Mouse (Mus musculus): ENCODE results near the gene Ddx10.
"Not testable (repeated sequence)": the region's sequence is repeated elsewhere in the genome, so short reads cannot be mapped to it uniquely, and the experiment has no call there.

Gene Ddx10

DNA sequence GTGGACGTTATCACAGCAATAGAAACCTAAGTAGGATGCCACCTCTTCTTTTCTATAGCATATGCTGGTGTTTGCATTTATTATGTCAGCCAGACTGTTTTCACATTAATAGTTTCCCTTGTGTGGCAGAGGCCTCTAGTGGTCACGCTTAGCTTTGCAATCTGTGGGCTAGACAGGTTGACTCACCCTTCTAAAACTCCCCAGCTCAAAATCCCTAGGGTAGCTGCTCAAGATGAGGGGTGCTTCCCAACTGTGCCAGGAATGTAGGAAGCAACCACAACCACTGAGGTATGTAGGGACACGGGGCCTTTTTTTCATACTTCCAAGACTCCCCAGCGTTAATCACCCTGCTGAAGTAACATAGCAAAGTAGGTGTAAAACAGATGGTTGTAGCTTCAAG, 103.6 kb downstream of the Ddx10 start:
- DNase-seq (ENCODE audit: low spot score in 2 of 2), result peak in 1 of 2 experiments; percentile 31

DNA sequence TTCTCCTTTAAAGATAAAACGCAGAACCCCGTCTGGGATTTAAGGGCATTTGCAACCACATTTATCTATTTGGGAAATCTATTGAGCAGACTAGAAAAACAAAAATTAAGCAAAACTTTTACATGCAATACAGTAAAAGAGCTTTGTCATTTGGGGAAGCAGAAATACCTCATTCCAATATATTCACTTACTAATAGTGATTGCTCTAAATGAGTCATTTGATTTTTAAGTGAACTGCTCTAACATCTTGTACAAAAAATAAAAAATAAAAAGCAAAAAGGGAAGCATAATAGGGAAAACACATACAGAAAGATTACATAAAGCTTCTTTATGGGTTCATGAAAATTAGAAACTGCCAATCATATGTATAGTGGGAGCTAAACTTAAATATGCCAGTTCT, 104.3 kb downstream of the Ddx10 start:
- DNase-seq (ENCODE audit: low spot score in 2 of 2), result no peak

DNA sequence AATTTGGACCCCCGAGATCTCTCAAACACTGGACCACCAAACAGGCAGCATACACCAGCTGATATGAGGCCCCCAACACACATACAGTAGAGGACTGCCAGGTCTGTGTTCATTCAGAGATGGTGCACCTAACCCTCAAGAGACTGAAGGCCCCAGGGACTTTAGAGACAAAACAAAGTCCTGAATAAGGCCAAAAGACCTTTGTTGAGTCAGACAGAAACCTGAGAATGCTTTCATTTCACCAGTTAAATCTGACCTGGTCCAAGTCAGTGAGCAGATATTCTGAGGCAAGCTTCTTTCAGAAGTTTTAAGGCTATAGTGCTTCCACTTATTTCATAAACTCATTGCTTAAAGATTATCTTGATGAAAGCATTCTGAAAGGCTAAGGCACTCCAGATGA, 105.4 kb downstream of the Ddx10 start:
- not testable (repeated sequence) for DNase-seq (ENCODE audit: low spot score in 2 of 2)

DNA sequence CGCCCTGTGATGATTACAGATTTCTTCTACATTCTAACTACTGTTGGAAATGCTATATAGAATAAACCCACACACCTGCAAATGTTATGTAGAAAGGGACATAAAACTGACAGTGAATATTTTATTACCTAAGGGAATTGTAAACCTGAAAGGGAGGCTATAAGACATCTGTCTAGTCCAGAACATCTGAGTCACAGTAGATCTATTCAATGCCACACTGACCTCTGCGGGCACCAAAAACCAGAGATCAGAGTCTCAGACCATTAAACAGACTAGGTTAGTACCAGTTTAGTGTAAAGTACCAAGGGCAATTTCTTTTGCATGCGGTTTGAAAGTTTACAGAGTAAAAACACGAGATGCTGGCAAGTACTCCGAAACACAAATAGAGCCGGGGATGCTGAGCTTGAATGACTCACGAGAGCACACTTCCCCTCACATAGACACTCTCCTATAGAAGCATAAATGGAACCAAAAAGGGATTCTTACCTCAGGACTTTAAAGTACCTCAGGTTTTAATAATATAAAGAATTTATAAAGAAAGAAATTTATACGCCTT, 107.2 kb downstream of the Ddx10 start:
- DNase-seq (ENCODE audit: low spot score in 2 of 2), result no peak

DNA sequence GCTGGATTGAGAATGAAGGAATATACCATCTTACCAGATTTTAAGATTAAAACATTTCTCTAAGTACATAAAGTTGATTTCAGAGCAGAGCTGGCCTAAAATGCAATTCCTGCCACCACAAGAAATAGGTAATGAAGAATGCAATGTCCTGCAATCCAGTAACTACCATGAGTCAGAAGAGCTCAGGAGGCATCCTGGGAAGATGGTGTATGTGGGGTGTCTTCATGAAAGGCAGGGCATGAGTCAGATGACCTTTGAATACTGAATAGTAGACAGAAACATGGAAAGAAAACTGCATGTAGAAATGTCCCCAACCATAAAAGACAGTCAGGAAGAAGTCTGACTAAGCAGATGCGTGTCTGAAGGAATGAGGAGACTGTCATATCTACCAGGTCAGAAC, 115.0 kb downstream of the Ddx10 start:
- DNase-seq (ENCODE audit: low spot score in 2 of 2), result no peak

DNA sequence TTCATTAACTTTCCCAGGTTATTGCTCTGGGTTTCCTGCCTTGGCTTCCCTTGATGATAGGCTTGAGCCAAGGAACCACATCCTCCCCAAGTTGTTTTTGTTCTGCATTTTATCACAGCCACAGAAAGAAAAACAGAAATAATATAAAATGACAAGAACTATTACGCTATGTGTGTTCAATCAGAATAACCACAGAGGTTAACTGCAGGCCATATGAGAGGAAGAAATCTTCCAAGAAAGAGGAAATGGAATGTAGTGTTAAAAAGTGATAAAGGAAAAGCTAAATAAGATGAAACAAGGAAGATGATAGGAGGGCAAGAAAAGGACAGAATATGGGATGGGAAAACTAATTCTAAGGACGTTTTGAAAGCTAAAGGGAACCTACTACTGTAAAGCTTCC, 117.4 kb downstream of the Ddx10 start:
- DNase-seq (ENCODE audit: low spot score in 2 of 2), result no peak

DNA sequence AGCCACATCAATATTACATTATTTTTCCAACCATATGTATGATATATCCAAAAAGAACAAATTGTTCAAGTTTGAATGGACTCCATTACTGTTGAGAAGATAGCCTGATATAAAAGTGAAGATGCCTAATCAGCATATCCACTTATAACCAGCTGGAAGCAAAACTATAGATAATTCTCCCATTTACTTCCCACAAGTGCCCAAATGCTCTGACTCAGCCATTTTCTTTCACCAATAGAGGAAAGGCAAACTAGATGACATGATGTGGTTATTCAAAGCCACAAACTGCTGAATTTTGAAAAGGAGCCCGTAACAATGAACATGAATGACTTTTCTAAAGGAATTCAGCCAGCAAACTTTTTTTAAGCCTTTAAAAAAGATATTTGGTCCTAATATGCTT, 146.8 kb downstream of the Ddx10 start:
- no peak for DNase-seq (ENCODE audit: low spot score in 2 of 2)

DNA sequence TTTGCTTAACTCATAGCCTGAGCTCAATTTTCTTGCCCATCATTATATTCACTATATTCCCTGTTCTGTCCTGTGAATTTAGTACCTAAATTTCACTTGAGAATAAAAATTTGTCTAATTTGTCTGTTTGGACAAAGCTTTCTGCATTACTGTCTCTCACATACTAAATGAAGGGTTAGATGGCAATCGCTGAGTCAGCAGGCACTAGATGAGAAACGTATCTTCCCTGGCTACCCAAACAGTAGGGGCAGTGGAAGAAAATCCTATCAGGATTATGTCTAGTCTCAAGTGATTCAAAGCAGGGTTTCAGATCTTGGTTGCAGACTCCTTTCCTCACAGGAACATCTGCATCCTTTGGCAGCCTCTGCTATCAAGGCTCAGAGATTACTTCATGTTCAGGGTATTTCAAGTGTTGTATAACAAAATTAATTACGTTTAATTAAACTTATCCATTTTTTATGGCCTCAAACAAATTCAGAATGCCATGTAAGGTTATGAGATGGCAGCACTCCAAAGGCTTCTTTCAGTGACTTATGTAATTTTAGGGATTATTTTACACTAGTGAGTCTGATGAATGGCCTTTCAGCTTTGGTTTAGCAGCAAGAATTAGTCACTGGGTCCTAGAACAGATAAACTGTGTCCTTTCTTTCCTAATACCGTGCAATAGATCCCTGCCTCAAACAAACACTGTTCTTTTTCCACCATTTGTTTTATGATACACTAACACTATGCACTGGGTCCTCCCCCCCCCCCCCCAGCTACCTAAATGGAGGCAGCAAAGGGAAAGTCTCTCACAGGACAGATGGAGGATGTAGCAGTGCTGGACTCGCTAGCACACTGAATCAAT, 152.3 kb downstream of the Ddx10 start:
- DNase-seq (ENCODE audit: low spot score in 2 of 2), result no peak

DNA sequence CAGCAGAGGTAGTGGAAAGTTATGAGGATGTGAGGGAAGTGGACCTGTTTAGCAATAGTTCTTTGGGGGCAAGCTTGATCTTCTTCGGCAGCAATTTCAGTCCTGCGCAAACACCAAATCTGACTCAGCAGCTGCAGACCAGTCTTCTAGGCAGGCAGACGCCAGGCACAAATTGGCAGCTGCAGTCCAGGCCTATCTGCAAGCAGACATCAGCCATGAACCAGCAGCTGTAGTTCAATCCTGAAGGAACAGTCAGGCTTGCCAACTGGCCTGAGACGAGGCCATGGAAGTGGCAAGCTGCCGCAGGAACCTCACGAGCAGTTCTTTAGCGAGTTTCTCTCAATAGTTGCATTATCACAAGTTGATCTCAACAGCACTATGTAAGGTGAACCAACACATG, 153.3 kb downstream of the Ddx10 start:
- no peak for DNase-seq (ENCODE audit: low spot score in 2 of 2)

DNA sequence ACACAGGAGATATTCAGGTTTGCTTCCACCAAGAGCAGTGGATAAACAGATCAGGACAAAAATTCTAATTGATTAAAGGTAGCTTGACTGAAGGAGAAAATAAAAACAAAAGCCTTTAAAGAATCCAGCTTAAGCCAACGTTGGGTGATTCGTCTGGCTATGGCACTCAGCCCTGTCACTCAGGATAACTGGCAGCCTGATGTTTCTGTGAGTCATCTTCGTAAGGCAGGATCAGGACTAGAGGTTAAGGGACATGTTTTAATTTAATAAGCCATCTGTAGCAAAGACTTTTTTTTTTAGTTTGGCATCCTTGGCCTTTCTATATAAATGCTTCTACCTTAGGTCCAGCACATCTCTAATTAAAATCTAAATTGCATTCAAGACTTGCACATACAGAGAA, 170.2 kb downstream of the Ddx10 start:
- no peak for DNase-seq (ENCODE audit: low spot score in 2 of 2)

DNA sequence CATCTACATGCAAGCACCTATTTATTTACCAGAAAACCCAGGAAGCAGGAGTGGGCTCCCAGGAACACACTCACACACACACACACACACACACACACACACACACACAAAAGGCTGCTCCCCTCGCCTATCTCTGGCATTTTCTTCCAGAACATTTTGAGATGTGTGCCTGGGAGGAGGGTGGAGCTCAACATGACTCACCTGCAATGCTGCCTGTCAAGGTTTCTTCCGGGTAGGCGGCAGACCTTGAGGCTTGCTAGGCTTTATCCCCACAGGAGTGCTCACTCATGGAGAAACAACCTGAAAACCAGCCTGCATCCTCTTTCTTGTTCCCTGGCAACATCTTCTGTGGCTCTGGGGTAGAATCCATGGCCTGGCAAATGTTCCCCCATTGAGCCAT, 171.9 kb downstream of the Ddx10 start:
- DNase-seq (ENCODE audit: low spot score in 2 of 2), result no peak

DNA sequence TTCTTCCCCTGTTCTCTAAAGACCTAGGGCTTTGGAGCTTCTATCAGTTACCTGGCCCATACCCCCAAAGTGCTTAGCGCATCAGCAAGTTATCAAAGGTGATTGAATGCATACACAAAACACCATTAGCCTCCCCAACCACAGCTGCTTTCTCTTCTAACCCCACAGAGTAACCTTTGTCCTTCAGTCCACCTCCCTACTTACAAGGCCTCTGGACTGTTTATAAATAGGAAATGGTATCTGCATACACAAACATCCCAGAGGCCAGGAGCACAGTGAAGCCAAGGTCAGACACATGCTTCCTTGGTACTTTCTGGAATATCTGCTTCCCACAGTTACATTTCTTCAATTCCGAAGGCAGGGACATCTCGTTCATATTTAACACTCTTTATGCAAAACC, 173.4 kb downstream of the Ddx10 start:
- DNase-seq (ENCODE audit: low spot score in 2 of 2), result no peak

DNA sequence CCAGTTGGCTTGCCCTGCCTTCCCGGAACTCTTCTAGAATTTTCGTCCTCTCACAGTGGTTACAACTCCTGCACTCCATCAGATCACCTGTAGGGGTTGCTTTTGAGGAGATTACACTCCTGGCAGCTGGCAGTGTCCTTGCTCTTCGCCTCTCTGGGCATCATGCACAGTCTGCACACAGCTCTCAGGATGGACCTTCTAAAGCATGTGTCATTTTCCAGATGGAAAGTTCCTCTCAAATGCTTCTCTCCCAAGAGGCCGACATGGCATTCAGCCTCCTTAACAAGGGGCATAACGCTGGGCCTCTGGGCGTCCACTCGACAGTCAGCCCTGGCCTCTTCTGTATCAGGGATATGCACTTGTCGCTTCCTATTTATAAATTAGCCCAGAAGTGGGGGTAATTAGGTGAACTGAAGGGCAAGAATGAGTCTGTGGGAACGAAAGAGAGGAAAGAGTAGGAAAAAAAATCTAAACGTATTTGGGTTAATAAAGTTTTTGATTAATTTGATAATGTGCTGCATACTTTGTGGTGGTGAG, 174.2 kb downstream of the Ddx10 start:
- DNase-seq (ENCODE audit: low spot score in 2 of 2), result no peak

DNA sequence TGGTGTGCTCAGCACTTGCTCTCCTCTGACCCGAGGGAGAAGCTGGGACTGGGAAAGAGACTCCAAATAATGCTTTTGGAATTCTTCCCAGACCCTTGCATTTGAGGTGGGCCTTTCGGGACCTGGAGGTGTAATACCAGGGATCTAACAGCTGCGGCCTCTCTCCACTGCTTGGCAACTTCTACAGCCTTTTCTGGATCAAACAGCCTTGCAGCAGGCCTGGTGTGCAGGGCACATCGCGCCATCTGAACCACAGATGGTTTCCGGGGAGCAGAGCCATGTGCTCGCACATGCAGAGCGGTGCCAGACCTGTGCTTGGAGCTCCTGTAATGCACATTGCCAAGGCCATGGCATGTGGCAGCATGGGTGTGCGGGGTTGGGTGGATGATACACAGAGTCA, 175.8 kb downstream of the Ddx10 start:
- no peak for DNase-seq (ENCODE audit: low spot score in 2 of 2)

DNA sequence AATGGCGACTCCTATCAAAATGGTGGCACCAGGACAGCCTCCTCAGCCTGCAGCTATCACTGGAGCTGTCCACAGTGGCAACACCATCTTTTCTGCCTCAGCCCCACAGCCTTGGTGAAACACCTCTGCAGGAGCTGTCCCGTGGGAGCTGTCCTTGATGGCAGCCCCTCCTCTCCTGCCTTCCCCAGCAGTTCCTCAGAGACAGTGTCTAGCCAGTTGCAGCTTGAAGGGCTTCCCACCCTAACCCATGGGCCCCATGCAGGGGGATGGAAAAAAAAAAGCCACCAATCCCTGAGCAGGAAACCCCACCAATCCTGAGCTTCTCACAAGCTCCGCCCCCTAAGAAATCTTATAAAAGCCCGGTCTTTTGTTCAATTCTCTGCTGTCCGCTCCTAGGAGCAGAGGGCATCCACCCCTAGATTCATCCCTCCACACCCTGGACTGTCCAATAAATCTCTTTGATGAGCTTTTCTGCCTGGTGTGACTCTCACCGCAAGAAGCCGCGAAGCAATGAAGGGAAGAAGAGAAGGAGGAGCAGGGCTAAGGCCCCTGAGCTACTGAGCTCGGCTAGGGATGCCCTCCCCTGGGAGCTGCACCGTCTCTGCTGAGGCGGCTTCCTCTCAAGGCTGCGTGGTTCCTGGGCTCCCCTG, 176.9 kb downstream of the Ddx10 start:
- DNase-seq (ENCODE audit: low spot score in 2 of 2), result no peak

DNA sequence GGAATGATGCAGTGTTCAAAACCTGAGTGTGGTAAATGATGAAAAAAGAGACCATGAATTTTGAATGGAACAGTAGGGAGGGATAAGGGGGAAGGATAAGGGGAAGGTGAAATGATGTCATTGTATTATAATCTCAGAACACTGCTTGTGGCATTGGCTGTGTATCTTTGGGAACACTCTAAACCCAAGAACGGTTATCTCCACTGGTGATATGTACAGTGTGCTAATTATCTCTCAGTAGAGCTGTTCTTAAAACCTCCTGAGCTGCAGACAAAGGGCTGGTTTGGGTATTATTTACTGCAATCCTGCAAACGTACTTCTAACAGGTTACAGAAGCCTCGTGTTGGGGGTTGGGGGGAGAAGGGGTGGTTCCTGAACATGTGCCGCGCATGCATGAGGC, 179.7 kb downstream of the Ddx10 start:
- no peak for DNase-seq (ENCODE audit: low spot score in 2 of 2)

DNA sequence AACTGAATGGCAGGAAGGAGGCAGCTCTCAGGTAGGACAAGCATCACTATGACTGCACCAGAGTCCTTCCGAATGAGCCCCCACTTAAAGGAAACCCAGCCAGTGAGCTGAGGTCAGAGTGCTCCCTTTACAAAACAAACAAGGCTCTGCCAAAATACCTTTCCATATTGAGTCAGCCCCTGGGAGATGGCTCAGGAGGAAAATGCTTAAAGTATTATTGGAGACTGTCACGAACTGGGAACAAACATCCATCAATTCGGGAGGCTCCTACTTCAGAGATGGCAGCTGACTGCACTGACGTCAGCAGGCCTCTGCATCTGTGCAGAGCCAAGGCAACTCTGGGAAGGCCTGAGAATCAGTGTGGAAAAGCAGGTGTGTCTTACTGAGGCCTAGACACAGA, 181.4 kb downstream of the Ddx10 start:
- no peak for DNase-seq (ENCODE audit: low spot score in 2 of 2)

DNA sequence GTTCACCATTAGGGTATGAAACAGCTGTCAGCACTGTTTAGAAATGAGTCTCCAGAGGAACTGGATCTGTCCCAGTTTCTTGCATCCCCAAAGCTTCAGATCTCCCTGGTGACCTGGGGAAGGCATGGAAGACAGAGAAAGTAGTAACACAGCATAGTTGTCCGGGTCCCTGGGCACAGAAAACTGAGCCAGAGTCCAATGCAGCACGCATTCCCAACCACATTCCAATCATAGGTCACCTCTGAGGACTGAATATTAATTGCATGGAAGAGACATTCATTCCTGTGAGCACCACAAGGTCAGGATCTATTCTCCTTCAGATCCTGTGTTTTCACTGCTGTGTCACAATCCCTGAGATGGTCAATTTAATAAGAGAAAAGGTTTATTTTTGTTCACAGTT, 182.8 kb downstream of the Ddx10 start:
- DNase-seq (ENCODE audit: low spot score in 2 of 2), result no peak

DNA sequence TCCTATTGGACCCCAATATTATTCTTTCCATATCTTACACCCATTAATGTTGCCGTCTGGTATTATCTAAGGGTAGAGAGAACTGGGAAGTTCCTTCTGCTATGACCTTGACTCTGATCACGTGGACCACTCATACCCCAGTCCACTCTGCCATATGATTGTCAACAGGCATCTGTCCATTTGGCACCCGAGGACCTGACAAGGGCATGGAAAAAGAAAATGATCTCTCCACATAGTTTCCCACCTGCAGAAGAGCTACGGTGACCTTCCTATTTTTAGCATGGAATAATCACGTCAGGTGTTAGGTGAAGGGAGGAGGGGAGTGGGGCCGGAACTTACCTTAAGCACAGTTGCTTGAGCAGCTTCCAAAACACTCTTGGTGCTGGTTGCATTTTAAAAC, 183.3 kb downstream of the Ddx10 start:
- DNase-seq (ENCODE audit: low spot score in 2 of 2), result no peak

DNA sequence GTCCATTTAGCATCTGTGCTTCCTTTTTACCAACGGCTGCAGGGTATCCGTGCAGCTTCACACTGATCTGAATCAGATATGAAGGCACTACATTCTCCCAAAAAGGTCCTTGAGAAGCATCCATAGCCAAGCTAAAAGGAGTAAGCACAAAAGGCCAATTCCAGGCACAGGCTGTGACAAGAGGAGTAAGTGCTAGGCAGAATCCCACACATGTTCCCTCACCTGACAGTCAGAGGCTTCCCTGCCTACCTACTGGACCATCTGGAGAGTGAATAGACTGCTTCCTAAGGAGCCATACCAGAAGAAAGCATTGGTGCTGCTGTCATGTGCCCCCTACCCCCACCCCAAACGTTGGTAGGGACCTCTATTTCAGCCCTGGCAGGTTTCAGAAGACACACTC, 192.5 kb downstream of the Ddx10 start:
- DNase-seq (ENCODE audit: low spot score in 2 of 2), result no peak

Measured in thymus, postnatal 10 days (tissue).